Comparison of ENCODE assay signal across 28 mouse cellular contexts in the genomic region with DNA sequence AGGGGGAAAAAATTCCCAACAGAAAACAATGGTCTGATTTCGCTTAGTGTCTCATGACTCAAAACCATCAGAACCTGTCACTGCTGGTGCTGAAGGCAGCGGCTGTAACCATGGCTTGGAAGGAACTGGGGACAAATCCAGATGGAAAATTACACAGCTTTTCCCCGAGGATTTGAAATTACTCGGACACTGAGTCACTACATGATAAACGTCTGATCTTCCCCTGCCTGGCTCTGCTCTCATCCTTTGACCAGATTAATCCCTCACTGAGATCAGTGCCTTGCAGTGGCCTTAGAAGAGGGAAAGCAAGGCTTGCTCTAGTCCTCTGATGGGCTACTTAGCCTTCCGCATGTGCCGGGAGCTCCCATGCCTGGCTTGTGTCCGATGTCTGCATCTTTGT.
DNase-seq lines count a peak whose midpoint lies in the region; ATAC-seq and TF ChIP-seq lines count a peak whose summit lies in the region.
"Had no signal": no experiment of that assay in that cellular context is flagged by ENCODE, and none has a peak within 500 bp of the region (broad histone marks: within the 10 kb centered on the region; RNA-seq: fewer than 3 reads in every experiment).

No protein-coding gene starts in this region.

- TF ChIP-seq CTCF in kidney, adult 2 months (conservative IDR thresholded peaks at IDR 0.05; ENCODE audit: insufficient read depth, insufficient read length, low read depth, low read length): no peak

- no peak for TF ChIP-seq POLR2A in kidney, adult 2 months (IDR thresholded peaks at IDR 0.05; ENCODE audit: low read depth, low read length)

- 61% methylated on average over 8 of the region's 8 CpGs for WGBS in kidney, adult 2 months
- WGBS in kidney, embryonic 16.5 days: 66% methylated on average over 8 of the region's 8 CpGs
- 40% methylated on average over 8 of the region's 8 CpGs for WGBS in neural tube, embryonic 13.5 days
- WGBS in neural tube, embryonic 15.5 days: 38% methylated on average over 8 of the region's 8 CpGs

- no peak overlapping the region for H3K27ac ChIP-seq in kidney, adult 2 months (ENCODE audit: insufficient read depth, low read depth, low read length)
- no peak overlapping the region for H3K27ac ChIP-seq in kidney, embryonic 16.5 days (ENCODE audit: low read length)
- peak overlapping the region; percentile 43 for H3K27ac ChIP-seq in neural tube, embryonic 13.5 days (replicated peaks)
- H3K27ac ChIP-seq in neural tube, embryonic 15.5 days (replicated peaks): no peak overlapping the region; the same call in 1 of the 2 replicates
- H3K27ac ChIP-seq: embryonic facial prominence, embryonic 10.5 days; embryonic facial prominence, embryonic 15.5 days; forebrain, embryonic 12.5 days; hindbrain, embryonic 14.5 days; limb, embryonic 13.5 days; lung, embryonic 15.5 days; midbrain, embryonic 12.5 days; neural tube, embryonic 12.5 days had no signal

- DNase-seq in heart, adult 9 months (ENCODE audit: low spot score in 2 of 2): peak; percentile 30 to 37
- no peak for DNase-seq in heart, postnatal 14 days
- DNase-seq in kidney, adult 2 months: peak; percentile 2
- DNase-seq in gastrocnemius, adult 8-10 months (ENCODE audit: low spot score in 2 of 2): no peak
- DNase-seq: adrenal gland, postnatal 25 days; cerebellum, adult 2 months; cerebellum, postnatal 14 days; forebrain, postnatal 0 days; gastrocnemius, postnatal 14 days; kidney, adult 18-20 months; kidney, postnatal 25 days; thymus, adult 2 months; thymus, postnatal 36 days had no signal

- no peak for ATAC-seq in kidney, embryonic 16.5 days (ENCODE audit: low FRiP score, low TSS enrichment)
- ATAC-seq in neural tube, embryonic 13.5 days (ENCODE audit: low read depth): no peak
- no peak for ATAC-seq in neural tube, embryonic 15.5 days (ENCODE audit: low FRiP score)
- ATAC-seq: CD4-positive, CD25-positive, alpha-beta regulatory T cell, adult 4 months; forebrain, postnatal 0 days; inflammation-experienced regulatory T-cells, adult 6 months had no signal

- H3K9me3 ChIP-seq in kidney, embryonic 16.5 days (ENCODE audit: low read length): no peaks in the 10 kb centered on the region
- H3K9me3 ChIP-seq in neural tube, embryonic 13.5 days: no peaks in the 10 kb centered on the region
- no peaks in the 10 kb centered on the region for H3K9me3 ChIP-seq in neural tube, embryonic 15.5 days (replicated peaks)
- H3K9me3 ChIP-seq: embryonic facial prominence, embryonic 15.5 days; forebrain, embryonic 12.5 days; limb, embryonic 13.5 days; lung, embryonic 15.5 days; midbrain, embryonic 12.5 days; neural tube, embryonic 12.5 days had no signal

- H3K36me3 ChIP-seq in kidney, adult 2 months (ENCODE audit: control insufficient read depth, insufficient read depth, low read length): no peaks in the 10 kb centered on the region
- H3K36me3 ChIP-seq in kidney, embryonic 16.5 days (ENCODE audit: insufficient read depth, low read length): no peaks in the 10 kb centered on the region
- H3K36me3 ChIP-seq in neural tube, embryonic 13.5 days: no peaks in the 10 kb centered on the region
- H3K36me3 ChIP-seq in neural tube, embryonic 15.5 days: no peaks in the 10 kb centered on the region
- H3K36me3 ChIP-seq: embryonic facial prominence, embryonic 10.5 days; embryonic facial prominence, embryonic 15.5 days; forebrain, embryonic 12.5 days; limb, embryonic 13.5 days; lung, embryonic 15.5 days; midbrain, embryonic 12.5 days; neural tube, embryonic 12.5 days had no signal

- no peaks in the 10 kb centered on the region for H3K4me1 ChIP-seq in kidney, adult 2 months (ENCODE audit: control insufficient read depth, insufficient read depth, low read length)
- H3K4me1 ChIP-seq in kidney, embryonic 16.5 days (ENCODE audit: insufficient read depth, low read length): no peaks in the 10 kb centered on the region
- H3K4me1 ChIP-seq in neural tube, embryonic 13.5 days (replicated peaks): peaks cover 30% of the 10 kb centered on the region
- H3K4me1 ChIP-seq in neural tube, embryonic 15.5 days: peaks cover 23% of the 10 kb centered on the region
- H3K4me1 ChIP-seq: embryonic facial prominence, embryonic 15.5 days; limb, embryonic 13.5 days; lung, embryonic 15.5 days had no signal

- H3K4me2 ChIP-seq in kidney, embryonic 16.5 days (replicated peaks; ENCODE audit: low read depth, low read length): no peak overlapping the region
- no peak overlapping the region for H3K4me2 ChIP-seq in neural tube, embryonic 13.5 days
- H3K4me2 ChIP-seq in neural tube, embryonic 15.5 days: no peak overlapping the region
- H3K4me2 ChIP-seq: embryonic facial prominence, embryonic 15.5 days; forebrain, embryonic 12.5 days; hindbrain, embryonic 14.5 days; limb, embryonic 13.5 days; liver, embryonic 11.5 days; lung, embryonic 15.5 days; midbrain, embryonic 12.5 days; neural tube, embryonic 12.5 days had no signal

- no peak overlapping the region for H3K9ac ChIP-seq in kidney, embryonic 16.5 days (replicated peaks; ENCODE audit: low read length)
- no peak overlapping the region for H3K9ac ChIP-seq in neural tube, embryonic 13.5 days
- no peak overlapping the region for H3K9ac ChIP-seq in neural tube, embryonic 15.5 days (replicated peaks)
- H3K9ac ChIP-seq: embryonic facial prominence, embryonic 15.5 days; forebrain, embryonic 12.5 days; forebrain, postnatal 0 days; hindbrain, embryonic 14.5 days; limb, embryonic 13.5 days; lung, embryonic 15.5 days; midbrain, embryonic 12.5 days; neural tube, embryonic 12.5 days had no signal

- intact Hi-C loops in heart, postnatal 14 days (cut with DNase I): no loop called here

- H3K27me3 ChIP-seq in kidney, adult 2 months (replicated peaks; ENCODE audit: control insufficient read depth, insufficient read depth, low read length): no peaks in the 10 kb centered on the region
- no peaks in the 10 kb centered on the region for H3K27me3 ChIP-seq in kidney, embryonic 16.5 days (ENCODE audit: insufficient read depth, low read length)
- H3K27me3 ChIP-seq in neural tube, embryonic 13.5 days: no peaks in the 10 kb centered on the region; the same call in 1 of the 2 replicates
- H3K27me3 ChIP-seq in neural tube, embryonic 15.5 days (replicated peaks): no peaks in the 10 kb centered on the region
- H3K27me3 ChIP-seq: embryonic facial prominence, embryonic 15.5 days; forebrain, embryonic 12.5 days; lung, embryonic 15.5 days; midbrain, embryonic 12.5 days; neural tube, embryonic 12.5 days had no signal

- no peak overlapping the region for H3K4me3 ChIP-seq in kidney, adult 2 months (ENCODE audit: insufficient read depth, low read depth, low read length)
- H3K4me3 ChIP-seq in kidney, embryonic 16.5 days (ENCODE audit: low read length): no peak overlapping the region
- H3K4me3 ChIP-seq in neural tube, embryonic 13.5 days: no peak overlapping the region
- H3K4me3 ChIP-seq in neural tube, embryonic 15.5 days (replicated peaks): no peak overlapping the region
- H3K4me3 ChIP-seq: embryonic facial prominence, embryonic 10.5 days; embryonic facial prominence, embryonic 15.5 days; forebrain, embryonic 12.5 days; limb, embryonic 13.5 days; lung, embryonic 15.5 days; midbrain, embryonic 12.5 days; myocyte; neural tube, embryonic 12.5 days had no signal

Comparison
In these comparisons a context has a peak if more than half of its experiments do, and no peak if none do; other contexts are left out.
1. DNase-seq: peak in heart, adult 9 months (2 of 2) and kidney, adult 2 months (single experiment); none in heart, postnatal 14 days (0 of 2) and gastrocnemius, adult 8-10 months (0 of 2).